Mouse (Mus musculus): ENCODE measurements at regions not wholly inside any gene's neighbourhood (a gene's known extent, or its start where the extent isn't known, plus 50 kb on each side); places are given as distances from the start of the nearest gene placed in this dataset.
A peak's percentile ranks its signal among the peaks of the same experiment; 100 is the strongest.

DNA sequence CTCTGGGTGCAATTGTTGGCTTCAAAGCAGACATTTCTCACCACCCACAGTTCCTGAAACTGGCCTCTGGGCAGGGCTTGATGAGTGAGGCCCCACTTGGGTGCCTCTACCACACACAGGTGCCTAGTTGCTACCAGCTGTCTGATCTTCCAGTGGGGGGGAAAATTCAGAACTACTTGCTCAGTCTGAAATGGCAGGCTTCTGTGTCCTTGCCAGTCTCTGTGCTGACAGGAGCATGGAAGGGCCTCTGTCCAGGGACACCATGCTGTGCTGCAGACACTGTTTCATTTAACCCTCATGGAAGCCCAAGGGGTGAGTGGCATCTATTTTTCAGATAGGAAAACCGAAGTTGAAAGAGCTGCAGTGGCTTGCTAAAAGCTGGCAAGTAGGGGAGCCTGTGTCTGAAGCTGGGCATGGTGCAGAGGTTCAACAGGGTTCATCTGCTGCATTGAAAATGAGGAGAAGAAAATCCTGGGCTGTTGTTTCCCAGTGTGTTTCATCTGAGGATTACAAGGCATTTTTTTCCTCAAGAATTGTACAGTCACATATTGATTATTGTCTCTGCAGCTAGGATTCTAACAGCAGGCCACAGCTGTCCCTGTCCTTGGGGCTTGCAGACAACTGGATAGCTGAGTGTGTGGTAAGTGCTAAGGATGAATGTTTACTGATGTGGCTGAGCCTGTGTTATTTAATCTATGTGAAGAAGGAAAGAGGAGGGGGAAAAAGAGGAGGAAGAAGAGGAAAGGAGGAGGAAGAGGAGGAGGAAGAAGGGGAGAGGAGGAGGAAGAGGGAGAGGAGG, 78.4 kb upstream of the Gadd45a start:
- DNase-seq (ENCODE audit: low spot score in 2 of 2) = no peak

DNA sequence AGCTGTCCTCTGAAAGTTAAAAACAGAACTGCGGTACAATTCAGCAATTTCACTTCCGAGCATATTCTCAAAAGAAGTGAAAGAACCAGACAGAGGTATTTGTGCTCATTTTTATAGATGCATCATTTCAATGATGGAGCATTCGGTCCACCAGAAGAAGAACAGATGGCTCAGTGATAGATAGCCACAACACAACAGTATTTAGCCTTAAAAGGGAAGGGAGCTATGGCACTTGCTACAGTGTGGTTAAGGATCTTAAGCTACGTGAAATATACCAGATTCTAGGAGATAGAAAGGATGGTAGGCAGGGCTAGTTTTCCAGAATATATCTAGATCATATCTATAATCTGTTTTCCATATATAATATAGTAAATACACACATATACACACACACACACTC, 77.5 kb upstream of the Gadd45a start:
- no peak for DNase-seq (ENCODE audit: low spot score in 2 of 2)

- DNase-seq (ENCODE audit: low spot score in 2 of 2) = no peak
Observed at GRCm38 (mm10) chr6:67113686-67114278, 76.5 kb upstream of the Gadd45a start.

DNA sequence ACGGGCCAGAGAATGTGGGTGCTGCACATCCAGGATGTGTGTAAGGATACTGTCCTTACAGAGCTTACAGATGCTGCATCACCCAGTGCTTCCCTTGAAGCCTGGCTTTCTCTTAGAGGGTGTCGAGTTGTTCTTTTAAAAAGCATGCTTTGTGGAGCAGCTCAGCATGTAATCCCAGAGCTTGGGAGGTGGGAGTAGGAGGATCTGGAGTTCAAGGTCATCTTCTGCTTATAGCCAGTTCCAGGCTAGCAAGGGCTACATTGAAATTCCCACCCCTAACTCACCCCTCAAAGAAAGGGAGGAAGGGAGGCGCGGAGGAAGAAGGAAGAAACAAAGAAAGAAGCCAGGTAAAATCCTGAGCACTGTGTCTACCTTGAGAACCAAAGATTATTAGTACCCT, 76.0 kb upstream of the Gadd45a start:
- DNase-seq (ENCODE audit: low spot score in 2 of 2) = no peak

- no peak for DNase-seq (ENCODE audit: low spot score in 2 of 2)
Observed at GRCm38 (mm10) chr6:67112311-67112710, 75.1 kb upstream of the Gadd45a start.

- no peak for DNase-seq (ENCODE audit: low spot score in 2 of 2)
Observed at GRCm38 (mm10) chr6:67111581-67111980, 74.3 kb upstream of the Gadd45a start.

DNA sequence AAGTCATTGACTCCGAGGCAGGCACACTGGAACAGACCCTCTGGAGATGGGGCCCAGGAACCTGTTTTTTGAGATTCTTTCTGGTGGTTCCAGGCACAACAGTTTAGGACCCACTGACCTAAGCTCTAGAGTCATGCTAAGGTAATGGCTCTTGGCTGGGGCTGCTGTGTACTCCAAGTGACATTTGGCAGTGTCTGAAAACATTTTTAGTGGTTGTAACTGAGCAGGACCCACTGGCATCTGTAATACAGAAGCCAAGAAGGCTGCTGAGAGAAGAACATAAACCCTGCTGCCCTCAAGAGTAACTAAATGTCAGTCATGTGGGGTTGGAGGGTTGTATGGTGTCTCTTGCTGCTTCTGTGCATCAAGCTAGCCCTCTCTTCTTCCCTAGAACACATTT, 73.1 kb upstream of the Gadd45a start:
- no peak for DNase-seq (ENCODE audit: low spot score in 2 of 2)

GRCm38 (mm10) chr6:67109774-67110173, 72.5 kb upstream of the Gadd45a start:
- no peak for DNase-seq (ENCODE audit: low spot score in 2 of 2)

- DNase-seq (ENCODE audit: low spot score in 2 of 2) = no peak
Observed at GRCm38 (mm10) chr6:67107517-67107916, 70.3 kb upstream of the Gadd45a start.

DNA sequence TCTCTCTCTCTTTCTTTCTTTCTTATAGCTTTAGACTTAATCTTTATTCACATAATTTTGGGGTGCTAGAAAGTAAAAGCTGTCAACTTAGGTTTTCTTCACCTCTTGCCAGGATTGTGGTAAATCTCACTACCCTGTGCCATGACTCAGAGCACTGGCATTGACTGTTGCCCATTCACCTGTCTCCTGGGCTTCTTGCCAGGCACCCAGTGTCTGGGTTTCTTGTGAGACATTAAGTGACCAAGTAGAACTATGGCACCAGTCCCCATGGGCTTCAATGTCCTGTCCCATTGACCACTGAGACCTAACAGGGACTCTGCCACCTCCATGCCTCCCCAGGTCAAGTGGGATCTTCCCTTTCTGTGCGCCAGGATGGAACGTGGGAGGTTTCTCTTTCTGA, 69.2 kb upstream of the Gadd45a start:
- DNase-seq (ENCODE audit: low spot score in 2 of 2) = no peak

GRCm38 (mm10) chr6:67105386-67105785, 68.1 kb upstream of the Gadd45a start:
- DNase-seq (ENCODE audit: low spot score in 2 of 2) = no peak

- DNase-seq (ENCODE audit: low spot score in 2 of 2) = peak in 1 of 2 experiments; percentile 18
Observed at GRCm38 (mm10) chr6:67104205-67104604, 66.9 kb upstream of the Gadd45a start.

DNA sequence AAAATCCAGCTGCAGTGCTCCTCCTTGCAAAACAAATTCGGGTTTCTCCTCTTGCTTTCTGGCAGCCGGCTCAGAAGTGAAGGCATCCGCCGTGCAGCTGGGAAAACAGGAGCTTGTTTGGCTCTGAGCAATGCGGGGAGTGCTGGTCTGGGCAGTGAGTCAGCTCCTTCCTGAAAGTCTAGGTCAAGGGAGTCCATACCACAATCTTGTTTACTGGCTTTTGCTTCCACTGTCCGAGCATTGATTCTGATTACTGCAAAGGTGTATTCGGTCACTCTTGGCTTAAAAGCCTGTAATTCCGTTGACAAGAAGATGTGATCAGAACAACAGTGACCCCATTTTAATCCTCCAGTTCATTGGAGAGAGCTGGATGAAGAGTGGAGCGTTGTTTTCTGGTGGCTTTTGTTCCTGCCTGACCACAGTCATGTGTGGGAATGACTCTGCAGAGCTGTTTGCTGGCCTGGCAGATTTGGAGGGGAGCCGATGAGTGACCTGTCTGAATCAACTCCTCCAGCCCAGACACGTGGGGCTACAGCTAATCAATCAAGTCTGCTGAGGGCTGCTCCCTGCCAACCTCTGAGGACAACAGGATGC, 65.4 kb upstream of the Gadd45a start:
- DNase-seq (ENCODE audit: low spot score in 2 of 2) = peak; percentile 20 to 54

DNA sequence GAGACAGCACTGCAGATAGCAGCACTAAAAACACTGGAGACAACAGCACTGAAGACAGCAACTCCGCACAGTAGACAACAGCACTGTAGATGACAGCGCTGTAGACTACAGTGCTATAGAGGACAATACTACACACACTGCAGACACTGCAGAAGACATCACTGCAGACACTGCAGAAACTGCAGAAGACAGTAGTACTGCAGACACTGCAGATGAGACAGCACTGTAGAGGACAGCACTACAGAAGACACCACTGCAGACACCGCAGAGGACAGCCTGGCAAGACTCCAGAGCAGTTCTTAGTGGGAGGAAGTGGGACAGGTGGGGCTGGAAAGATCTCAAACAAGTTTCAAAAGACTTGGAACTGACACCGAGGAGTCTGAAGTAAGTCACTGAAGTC, 64.8 kb upstream of the Gadd45a start:
- peak in 1 of 2 experiments; percentile 9 for DNase-seq (ENCODE audit: low spot score in 2 of 2)

DNA sequence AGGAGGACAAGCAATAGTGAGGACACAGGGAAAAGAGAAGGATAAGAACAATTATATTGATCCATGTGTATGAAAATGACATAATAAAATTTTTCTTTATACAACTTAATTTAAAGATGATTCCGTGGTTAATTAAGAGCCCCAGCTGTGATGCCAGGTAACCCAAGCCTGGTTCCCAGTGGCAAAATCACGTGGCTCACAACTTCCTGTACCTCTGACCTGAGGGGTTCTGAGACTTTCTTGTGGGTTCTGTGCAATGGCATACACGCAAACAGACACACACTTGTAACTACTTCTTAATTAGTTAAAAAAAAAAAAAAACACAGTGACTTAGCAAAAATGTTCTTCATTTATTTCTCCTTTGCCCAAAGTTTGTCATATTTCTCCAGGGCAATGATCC, 57.2 kb upstream of the Gadd45a start:
- DNase-seq (ENCODE audit: low spot score in 2 of 2) = no peak

GRCm38 (mm10) chr6:67093128-67093527, 55.9 kb upstream of the Gadd45a start:
- DNase-seq (ENCODE audit: low spot score in 2 of 2) = no peak

DNA sequence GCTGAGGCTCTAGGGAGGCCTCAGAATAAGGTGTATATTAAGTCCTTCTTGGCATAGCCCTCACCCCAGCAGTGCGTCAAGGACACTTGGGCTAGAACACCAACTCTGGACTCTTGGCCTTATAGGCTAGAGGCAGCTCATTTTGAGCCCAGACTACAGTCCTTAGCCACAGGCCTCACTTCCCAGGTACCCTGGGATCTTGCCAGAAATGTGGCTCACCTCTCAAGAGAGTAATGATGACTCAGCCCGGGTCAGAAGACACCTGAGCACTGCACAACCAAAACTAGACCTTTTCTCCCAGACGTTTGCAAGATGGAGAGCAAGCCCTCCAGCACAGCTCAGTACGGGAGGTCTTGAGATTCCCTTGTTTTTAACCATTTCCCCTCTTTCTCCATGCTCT, 52.9 kb upstream of the Gadd45a start:
- DNase-seq (ENCODE audit: low spot score in 2 of 2) = no peak

GRCm38 (mm10) chr6:67089530-67090140, 52.4 kb upstream of the Gadd45a start:
- no peak for DNase-seq (ENCODE audit: low spot score in 2 of 2)

DNA sequence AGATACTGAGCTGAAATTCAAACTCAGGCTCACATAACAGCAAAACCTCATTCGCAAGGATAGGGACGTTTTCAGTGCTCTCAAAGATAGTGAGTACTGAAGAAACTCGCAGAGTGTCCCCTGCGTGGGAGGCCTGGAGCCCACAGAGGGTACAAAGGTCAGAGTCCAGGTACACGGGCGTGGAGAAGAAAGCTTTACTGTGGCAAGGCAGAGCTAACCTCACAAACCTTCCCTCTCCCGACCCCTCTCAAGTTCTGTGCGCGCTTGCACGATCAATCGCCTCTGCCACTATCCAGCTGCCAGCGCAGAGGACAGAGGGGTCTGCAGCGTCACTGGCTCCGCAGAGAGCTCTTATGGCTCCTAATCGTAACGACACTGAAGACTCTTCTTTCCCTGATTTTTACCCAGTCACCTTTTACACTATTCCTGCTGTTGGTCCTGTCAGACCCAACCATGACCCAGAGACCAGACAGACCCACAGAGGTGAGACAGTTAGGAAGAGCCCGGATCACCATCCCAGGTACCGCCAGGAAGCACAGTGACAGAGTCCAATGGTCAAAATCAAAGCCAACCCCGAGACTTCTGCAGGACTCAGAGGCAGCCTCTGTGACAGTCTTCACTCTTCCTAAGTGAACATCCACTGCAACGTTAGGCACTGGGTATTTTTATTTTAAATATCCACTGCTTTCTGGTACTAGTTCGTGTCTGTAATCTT, 51.6 kb upstream of the Gadd45a start:
- DNase-seq (ENCODE audit: low spot score in 2 of 2) = no peak

DNA sequence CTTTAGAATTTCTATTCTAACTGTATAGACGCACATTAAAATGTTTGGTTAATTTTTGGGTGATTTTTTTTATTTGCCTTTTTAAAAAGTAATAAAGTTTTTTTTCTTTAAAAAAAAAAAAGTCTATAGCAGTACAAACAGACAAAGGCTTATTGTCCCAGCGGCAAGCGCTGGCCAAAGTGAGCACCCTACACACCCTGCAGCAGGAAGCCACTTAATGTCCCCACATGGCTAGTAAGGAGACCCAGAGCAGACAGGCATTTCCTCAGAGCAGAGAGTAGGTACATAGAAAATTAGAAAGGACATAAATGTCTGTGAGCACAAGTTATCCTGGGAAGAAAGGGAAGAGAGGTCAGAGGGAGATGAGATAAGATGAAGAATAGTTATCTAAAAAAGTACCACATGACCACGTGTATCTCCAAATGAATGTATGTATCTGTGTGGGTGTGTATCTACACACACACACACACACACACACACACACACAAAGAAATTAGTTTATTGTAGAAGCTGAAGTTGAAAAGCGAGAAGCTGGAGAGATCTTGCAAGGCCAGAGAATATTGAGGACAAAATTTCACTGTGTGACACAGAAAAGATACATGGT, 50.7 kb upstream of the Gadd45a start:
- DNase-seq (ENCODE audit: low spot score in 2 of 2) = no peak

- DNase-seq (ENCODE audit: low spot score in 2 of 2) = no peak
Observed at GRCm38 (mm10) chr6:67087393-67087792, 50.1 kb upstream of the Gadd45a start.

All from layer of hippocampus, adult 8-10 months (tissue).